Comparison of ENCODE assay signal across 8 mouse cellular contexts in the genomic region with DNA sequence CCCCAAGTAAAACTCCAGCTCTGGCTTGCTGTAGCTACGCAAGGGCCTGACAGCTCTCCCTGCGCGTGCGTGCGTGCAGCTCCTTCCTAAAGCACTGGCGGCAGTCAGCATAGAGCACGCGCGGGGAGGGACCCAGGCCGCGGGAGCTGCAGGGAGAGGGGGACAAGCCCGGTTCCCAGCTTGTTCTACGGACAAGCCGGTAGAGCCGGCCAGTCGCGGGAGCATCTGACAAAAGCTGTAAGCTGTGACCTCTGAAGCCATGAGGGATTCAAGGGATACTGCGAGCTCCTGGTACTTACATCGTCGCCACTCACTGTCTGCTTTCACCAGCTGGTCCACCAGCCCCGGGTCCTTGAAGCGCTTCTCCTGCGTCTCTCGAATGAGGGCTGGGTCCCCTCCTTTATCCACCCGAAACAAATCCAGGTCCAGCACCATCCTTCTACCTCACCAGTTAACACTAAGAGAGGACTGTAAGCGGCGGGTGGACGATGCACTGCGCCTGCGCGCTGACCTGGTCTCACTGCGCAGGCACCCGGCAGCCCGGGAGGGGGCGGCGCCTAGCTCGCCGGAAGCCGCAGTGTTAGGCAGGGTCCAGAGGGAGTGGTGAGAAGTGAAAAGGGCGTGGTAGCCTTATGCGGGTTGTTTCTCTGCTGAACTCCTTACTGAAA. TPM values are rescaled to one million over a fixed set of nuclear protein-coding genes. Genes with fewer than 3 reads are reported as not detected.
A peak's percentile ranks its signal among the peaks of the same experiment; 100 is the strongest.
DNase-seq lines count a peak whose midpoint lies in the region; ATAC-seq lines count a peak whose summit lies in the region.

A gene (minus strand): TSS at position 512 of the 668 bp plus-strand sequence.

- H3K4me1 ChIP-seq in hindbrain, embryonic 11.5 days (replicated peaks; ENCODE audit: control insufficient read depth, insufficient read depth, low read length) = peaks cover 5% of the 10 kb centered on the region; the same call in 1 of the 2 replicates

- 0% methylated on average over 41 of the region's 41 CpGs for WGBS in hindbrain, embryonic 11.5 days

- peak; percentile 94 for DNase-seq in MN1 (ENCODE audit: low spot score)
- DNase-seq in cerebellum, adult 9-10 months = peak; percentile 91
- DNase-seq in frontal cortex, adult 2 months (ENCODE audit: extremely low spot score in 1 of 2, low spot score in 1 of 2) = peak; percentile 79 to 91
- DNase-seq in hindbrain, embryonic 11.5 days (ENCODE audit: low spot score) = peak; percentile 97
- DNase-seq in layer of hippocampus, postnatal 10 days (ENCODE audit: low spot score in 2 of 2) = peak; percentile 83 to 90
- DNase-seq in lung, postnatal 10 days = peak; percentile 94
- DNase-seq in ovary, postnatal 36 days (ENCODE audit: low spot score) = peak; percentile 89
- peak; percentile 87 for DNase-seq in thymus, postnatal 25 days

- H3K4me3 ChIP-seq in hindbrain, embryonic 11.5 days (ENCODE audit: low read depth, low read length) = peak within 1 kb of the TSS; percentile 95

- peak within 1 kb of the TSS; percentile 87 for H3K27ac ChIP-seq in hindbrain, embryonic 11.5 days (ENCODE audit: low read depth, low read length)

- ATAC-seq in hindbrain, embryonic 11.5 days (ENCODE audit: low FRiP score) = peak; percentile 97

- peak within 1 kb of the TSS; percentile 85 for H3K9ac ChIP-seq in hindbrain, embryonic 11.5 days (ENCODE audit: low read depth, low read length)

- H3K4me2 ChIP-seq in hindbrain, embryonic 11.5 days (replicated peaks; ENCODE audit: low read depth, low read length) = peak within 1 kb of the TSS; percentile 88

- H3K9me3 ChIP-seq in hindbrain, embryonic 11.5 days (ENCODE audit: control insufficient read depth, low read length) = no peaks in the 10 kb centered on the region

- no peaks in the 10 kb centered on the region for H3K27me3 ChIP-seq in hindbrain, embryonic 11.5 days (ENCODE audit: control insufficient read depth, insufficient read depth, low read length)

- H3K36me3 ChIP-seq in hindbrain, embryonic 11.5 days (ENCODE audit: control insufficient read depth, insufficient read depth, low read length) = no peaks in the 10 kb centered on the region

RNA-seq across cellular contexts. Expression of the gene that starts here (rescaled TPM):
- polyA plus RNA-seq in frontal cortex, adult 2 months (2012; rRNA removed) = 202 and 203 TPM in 2 replicates
- polyA plus RNA-seq in hindbrain, embryonic 11.5 days (2014; fragmentation: Nextera tagmentation; extraction: Ambion mirVana) = 181 and 206 TPM in 2 replicates
- 100 to 1,000 TPM; 215 TPM for total RNA-seq in layer of hippocampus, postnatal 10 days (2021)

Comparison
In these comparisons a context has a peak if more than half of its experiments do, and no peak if none do; other contexts are left out.
1. Peak in every context shown above with its lines: DNase-seq, ATAC-seq, H3K4me3 ChIP-seq and H3K27ac ChIP-seq.